Mouse (Mus musculus) erythroblast, embryonic 14.5 days (primary cell): Measurements from ENCODE around the gene Card10.

Source experiments
- GATA1 ChIP-seq: IDR thresholded peaks from 2 replicates; pipeline ENCODE4 v1.6.1; 2012; ENCODE audit warnings: low read length, inconsistent platforms, mixed read lengths
- TAL1 ChIP-seq: IDR thresholded peaks from 3 replicates; pipeline ENCODE4 v1.6.1; 2012; ENCODE audit warnings: low read length, inconsistent platforms, mixed read lengths

- TF ChIP-seq GATA1 (no peak), TAL1 (no peak)
Observed at GRCm38 (mm10) chr15:78850944-78851343, 48.1 kb upstream of the Card10 start.
